Mouse (Mus musculus) kidney, postnatal 4 days (tissue): ENCODE measurements around the gene Plscr1.

ENCODE experiments used
- DNase-seq, 2 experiments: peaks; one replicate each; pipeline ENCODE4 v3.0.0; 2021; ENCODE audit warnings: mixed read lengths in 2 of 2

Gene Plscr1

DNA sequence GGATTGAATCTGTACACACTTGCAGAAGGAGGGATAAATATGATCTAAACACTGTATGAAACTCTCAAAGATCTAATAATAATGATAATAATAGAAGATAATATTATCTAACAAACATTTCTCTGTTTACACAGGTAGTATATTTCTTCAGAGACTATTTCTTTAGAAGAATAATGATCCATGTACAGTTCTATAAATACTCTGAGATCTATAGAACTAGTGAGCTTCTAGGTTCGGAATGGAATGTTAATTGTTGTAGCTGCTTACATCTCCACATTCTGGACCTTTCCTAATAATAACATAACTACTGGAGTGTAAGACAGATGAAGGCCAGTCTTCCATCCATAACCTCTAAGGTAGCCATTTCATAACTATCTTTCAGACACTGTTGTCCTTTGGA lies 59.5 kb downstream of the Plscr1 start, which contains the start of gene 1700057G04Rik:
TSS of gene 1700057G04Rik (plus strand) at position 301 of the 400 bp plus-strand sequence.
- no peak for DNase-seq

DNA sequence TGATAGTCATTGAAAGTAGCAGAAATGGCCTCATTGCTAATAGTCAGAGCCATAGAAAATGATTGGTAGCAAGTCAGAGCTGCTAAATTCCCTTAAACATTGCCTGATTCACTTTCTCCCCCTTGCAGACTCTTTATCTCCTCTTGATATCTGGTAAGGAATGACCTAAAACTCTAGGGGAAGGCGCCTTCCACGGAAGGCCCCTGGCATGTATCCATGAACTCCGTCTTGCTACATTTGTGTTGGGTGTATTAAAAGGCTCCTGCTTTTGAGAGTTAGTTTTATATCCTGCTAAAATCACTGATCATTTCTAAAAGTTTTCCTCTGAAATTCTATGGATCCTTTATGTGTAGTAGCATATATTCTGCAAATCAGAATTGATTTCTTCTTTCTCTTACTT lies 67.2 kb downstream of the Plscr1 start:
- DNase-seq: no peak
